Mouse (Mus musculus): ENCODE results near the gene Arih2.

The Arih2 gene

GRCm38 (mm10) chr9:108579344-108579690 is 69.9 kb downstream of the Arih2 start:
- peak; percentile 26 for DNase-seq (ENCODE audit: low read depth)

- peak; percentile 95 for DNase-seq (ENCODE audit: low read depth)
These were observed 70.4 kb downstream of the Arih2 start, which contains the start of gene Wdr6 for GRCm38 (mm10) chr9:108578545-108579343. TSS of gene Wdr6 (minus strand) at chr9:108578739.

GRCm38 (mm10) chr9:108577934-108578544 is 71.1 kb downstream of the Arih2 start:
- peak; percentile 77 for DNase-seq (ENCODE audit: low read depth)

- no peak for DNase-seq (ENCODE audit: low read depth)
These were observed 72.2 kb downstream of the Arih2 start for GRCm38 (mm10) chr9:108577025-108577424.

GRCm38 (mm10) chr9:108575321-108576297 is 73.6 kb downstream of the Arih2 start:
- no peak for DNase-seq (ENCODE audit: low read depth)

GRCm38 (mm10) chr9:108574921-108575320 is 74.3 kb downstream of the Arih2 start:
- DNase-seq (ENCODE audit: low read depth), result no peak

- DNase-seq (ENCODE audit: low read depth), result peak; percentile 76
These were observed 75.2 kb downstream of the Arih2 start for GRCm38 (mm10) chr9:108573774-108574690.

GRCm38 (mm10) chr9:108572321-108572720 is 76.9 kb downstream of the Arih2 start:
- DNase-seq (ENCODE audit: low read depth), result no peak

GRCm38 (mm10) chr9:108571401-108571973 is 77.7 kb downstream of the Arih2 start:
- DNase-seq (ENCODE audit: low read depth), result no peak

- DNase-seq (ENCODE audit: low read depth), result peak; percentile 89
These were observed 78.8 kb downstream of the Arih2 start for GRCm38 (mm10) chr9:108570207-108570896.

- peak; percentile 95 for DNase-seq (ENCODE audit: low read depth)
These were observed 79.6 kb downstream of the Arih2 start, which contains the start of gene Dalrd3 for GRCm38 (mm10) chr9:108569381-108570206. TSS of gene Dalrd3 (plus strand) at chr9:108569886.

GRCm38 (mm10) chr9:108568511-108568921 is 80.7 kb downstream of the Arih2 start:
- no peak for DNase-seq (ENCODE audit: low read depth)

- DNase-seq (ENCODE audit: low read depth), result peak; percentile 22
These were observed 81.2 kb downstream of the Arih2 start for GRCm38 (mm10) chr9:108567931-108568419.

GRCm38 (mm10) chr9:108566815-108567776 is 82.1 kb downstream of the Arih2 start, which contains the start of gene Ndufaf3:
TSS of gene Ndufaf3 (minus strand) at chr9:108567434.
- peak; percentile 89 for DNase-seq (ENCODE audit: low read depth)

- no peak for DNase-seq (ENCODE audit: low read depth)
These were observed 83.0 kb downstream of the Arih2 start for GRCm38 (mm10) chr9:108565881-108566814.

- no peak for DNase-seq (ENCODE audit: low read depth)
These were observed 85.1 kb downstream of the Arih2 start for GRCm38 (mm10) chr9:108564131-108564530.

GRCm38 (mm10) chr9:108563671-108564070 is 85.5 kb downstream of the Arih2 start:
- no peak for DNase-seq (ENCODE audit: low read depth)
